Mouse (Mus musculus) erythroid progenitor cell, adult 5-6 weeks (primary cell): ENCODE data around the gene Mid1. TPM values are rescaled to one million over a fixed set of nuclear protein-coding genes. Genes with fewer than 3 reads are reported as not detected.
"Not testable (repeated sequence)": the region's sequence is repeated elsewhere in the genome, so short reads cannot be mapped to it uniquely, and the experiment has no call there.

Source experiments
- ATAC-seq: replicated peaks from 2 replicates; pipeline ENCODE4 v1.8.0; 2016; ENCODE audit warnings: moderate number of reproducible peaks, mild to moderate bottlenecking, moderate TSS enrichment, inconsistent platforms; ENCODE audit not compliant: poor library complexity, low FRiP score, severe bottlenecking
- total RNA-seq, 2 experiments: library from RNA; stranded (forward) in 1 of 2; stranded (reverse) in 1 of 2; fragments of 150-400 nt in 1 of 2; fragments of 186-747, 209-891 nt in 1 of 2; gene quantifications; 2 replicates each; pipeline versions ENCODE4 v1.2.3 to v1.2.4; 2015 to 2017; ENCODE audit warnings: low replicate concordance in 2 of 2

The Mid1 gene
- total RNA-seq, 2 experiments from 2014 or later = 0.83 to 29.8 TPM

- no peak for ATAC-seq
These were observed 252.2 kb downstream of the Mid1 start for GRCm38 (mm10) chrX:169937119-169937719.

- no peak for ATAC-seq
These were observed 255.5 kb downstream of the Mid1 start for GRCm38 (mm10) chrX:169940531-169940930.

GRCm38 (mm10) chrX:169950596-169950995 lies 265.6 kb downstream of the Mid1 start:
- no peak for ATAC-seq

GRCm38 (mm10) chrX:169969337-169969736 lies 284.3 kb downstream of the Mid1 start:
- no peak for ATAC-seq

GRCm38 (mm10) chrX:169969765-169970164 lies 284.8 kb downstream of the Mid1 start:
- not testable (repeated sequence) for ATAC-seq

- not testable (repeated sequence) for ATAC-seq
These were observed 285.5 kb downstream of the Mid1 start for GRCm38 (mm10) chrX:169970546-169970945.

- not testable (repeated sequence) for ATAC-seq
These were observed 286.6 kb downstream of the Mid1 start for GRCm38 (mm10) chrX:169971562-169971961.

GRCm38 (mm10) chrX:169972131-169972530 lies 287.1 kb downstream of the Mid1 start:
- ATAC-seq = not testable (repeated sequence)

- not testable (repeated sequence) for ATAC-seq
These were observed 287.9 kb downstream of the Mid1 start for GRCm38 (mm10) chrX:169972791-169973494.

- ATAC-seq = not testable (repeated sequence)
These were observed 288.8 kb downstream of the Mid1 start for GRCm38 (mm10) chrX:169973806-169974205.

GRCm38 (mm10) chrX:169974456-169974855 lies 289.5 kb downstream of the Mid1 start:
- not testable (repeated sequence) for ATAC-seq

- not testable (repeated sequence) for ATAC-seq
These were observed 290.0 kb downstream of the Mid1 start for GRCm38 (mm10) chrX:169974974-169975373.

- not testable (repeated sequence) for ATAC-seq
These were observed 290.7 kb downstream of the Mid1 start for GRCm38 (mm10) chrX:169975681-169976131.

- not testable (repeated sequence) for ATAC-seq
These were observed 291.3 kb downstream of the Mid1 start for GRCm38 (mm10) chrX:169976340-169976739.

- not testable (repeated sequence) for ATAC-seq
These were observed 292.9 kb downstream of the Mid1 start for GRCm38 (mm10) chrX:169977856-169978435.

GRCm38 (mm10) chrX:169978436-169979381 lies 293.7 kb downstream of the Mid1 start:
- ATAC-seq = peak; percentile 46; the same call in 1 of the 2 replicates

- 0 out of 2 replicates have a peak, but pooled peaks have one; percentile 3 for ATAC-seq
These were observed 294.6 kb downstream of the Mid1 start for GRCm38 (mm10) chrX:169979461-169980202.

GRCm38 (mm10) chrX:169980203-169980556 lies 295.2 kb downstream of the Mid1 start:
- not testable (repeated sequence) for ATAC-seq

GRCm38 (mm10) chrX:169980809-169981289 lies 295.9 kb downstream of the Mid1 start:
- no peak for ATAC-seq
